Mouse (Mus musculus): ENCODE measurements at regions not wholly inside any gene's neighbourhood (a gene's known extent, or its start where the extent isn't known, plus 50 kb on each side); places are given as distances from the start of the nearest gene placed in this dataset.

DNA sequence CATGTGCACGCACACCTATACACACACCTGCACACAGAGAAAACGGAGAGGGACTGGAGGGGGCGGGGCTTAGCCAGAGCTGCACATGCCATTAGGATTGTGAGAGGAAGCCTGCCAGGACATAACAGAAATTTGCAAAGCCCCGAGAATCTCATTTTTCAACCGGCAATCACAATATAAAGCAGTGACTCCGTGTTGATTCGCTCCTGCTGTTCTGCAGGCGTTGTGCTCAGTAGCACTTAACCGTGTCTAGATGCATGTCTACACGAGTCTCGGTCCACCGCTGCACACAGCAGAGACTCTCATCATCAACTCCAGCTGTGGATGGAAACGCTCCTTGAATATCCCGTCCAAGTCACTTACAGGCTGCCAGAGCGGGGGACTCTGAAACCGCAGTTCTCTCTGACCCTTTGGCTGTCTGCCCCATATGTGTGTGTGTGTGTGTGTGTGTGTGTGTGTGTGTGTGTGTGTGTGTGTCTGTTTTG lies 260.1 kb upstream of the Sulf2 start:
- no peak for TF ChIP-seq CTCF (IDR thresholded peaks at IDR 0.05; ENCODE audit: control insufficient read depth, insufficient read depth, insufficient replicate concordance, low read depth, low read length)
- TF ChIP-seq POLR2A (IDR thresholded peaks at IDR 0.05; ENCODE audit: control insufficient read depth, low read depth, low read length): no peak
